Mouse (Mus musculus) bone marrow, adult 2 months (tissue): ENCODE measurements around the gene Mical3. TPM values are rescaled to one million over a fixed set of nuclear protein-coding genes. Genes with fewer than 3 reads are reported as not detected.
A peak's percentile ranks its signal among the peaks of the same experiment; 100 is the strongest.

Source experiments
- H3K27ac ChIP-seq: fragments of 200-500 bp; 2 replicates; pipeline ENCODE4 v1.5.1; 2012; ENCODE audit warnings: low read depth, mild to moderate bottlenecking, control low read depth, inconsistent platforms, low read length; ENCODE audit not compliant: control insufficient read depth, poor library complexity, insufficient read depth
- H3K4me1 ChIP-seq: fragments of 200-500 bp; 2 replicates; pipeline ENCODE4 v1.6.1; 2011; ENCODE audit warnings: low read length; ENCODE audit not compliant: control insufficient read depth, insufficient read depth
- H3K4me3 ChIP-seq: fragments of 200-500 bp; replicated peaks from 2 replicates; pipeline ENCODE3; 2011; ENCODE audit warnings: mild to moderate bottlenecking, low read depth, low read length, control low read depth; ENCODE audit not compliant: control insufficient read depth
- CTCF ChIP-seq: fragments of 200-500 bp; IDR thresholded peaks from 2 replicates; pipeline ENCODE4 v1.5.1; 2011; ENCODE audit warnings: low read length, control low read depth; ENCODE audit not compliant: control insufficient read depth, insufficient read depth
- POLR2A ChIP-seq: fragments of 200-500 bp; IDR thresholded peaks from 2 replicates; pipeline ENCODE4 v1.6.1; 2011; ENCODE audit warnings: low read depth, mild to moderate bottlenecking, control low read depth, low read length, borderline replicate concordance; ENCODE audit not compliant: control insufficient read depth
- whole genome bisulfite sequencing: fragments of 180-500 bp; shearing (Covaris S2); methylation state at CpG from one replicate; pipeline ENCODE4 v1.1.7; 2018; 5-methylcytosine and 5-hydroxymethylcytosine counted together
- polyA plus RNA-seq: library from polyadenylated mRNA; stranded (reverse); fragments of >200 nt; gene quantifications from 2 replicates; pipeline ENCODE4 v1.2.4, GENCODE M21; 2011; ENCODE audit warnings: low replicate concordance; ENCODE audit not compliant: missing spikeins, insufficient read depth, insufficient read length

The Mical3 gene
- polyA plus RNA-seq, 1 experiment = 53.1 TPM

DNA sequence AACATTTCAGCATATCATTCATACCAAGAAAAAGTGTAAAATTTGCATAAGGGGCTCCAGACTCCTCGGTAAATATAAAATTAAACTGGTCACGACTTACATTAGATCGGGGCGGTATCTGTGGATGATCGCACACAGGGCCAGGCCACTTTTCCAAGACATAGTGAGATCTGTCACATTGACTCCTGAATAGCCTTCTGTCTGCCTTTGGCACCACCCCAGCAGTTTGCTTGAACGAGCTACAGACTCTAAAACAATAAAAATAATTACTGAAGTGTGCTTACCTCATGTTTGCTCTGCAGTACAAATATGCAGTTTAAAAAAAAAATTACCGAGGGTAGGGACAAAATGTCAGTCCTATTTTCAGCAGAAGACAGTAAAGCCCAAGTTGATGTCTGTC lies 103.9 kb downstream of the Mical3 start:
- WGBS = 91% methylated on average over 7 of the region's 7 CpGs
- no peak overlapping the region for H3K4me3 ChIP-seq
- TF ChIP-seq CTCF (no peak), POLR2A (no peak)
- H3K27ac ChIP-seq = no peak overlapping the region
- H3K4me1 ChIP-seq = no peaks in the 10 kb centered on the region

DNA sequence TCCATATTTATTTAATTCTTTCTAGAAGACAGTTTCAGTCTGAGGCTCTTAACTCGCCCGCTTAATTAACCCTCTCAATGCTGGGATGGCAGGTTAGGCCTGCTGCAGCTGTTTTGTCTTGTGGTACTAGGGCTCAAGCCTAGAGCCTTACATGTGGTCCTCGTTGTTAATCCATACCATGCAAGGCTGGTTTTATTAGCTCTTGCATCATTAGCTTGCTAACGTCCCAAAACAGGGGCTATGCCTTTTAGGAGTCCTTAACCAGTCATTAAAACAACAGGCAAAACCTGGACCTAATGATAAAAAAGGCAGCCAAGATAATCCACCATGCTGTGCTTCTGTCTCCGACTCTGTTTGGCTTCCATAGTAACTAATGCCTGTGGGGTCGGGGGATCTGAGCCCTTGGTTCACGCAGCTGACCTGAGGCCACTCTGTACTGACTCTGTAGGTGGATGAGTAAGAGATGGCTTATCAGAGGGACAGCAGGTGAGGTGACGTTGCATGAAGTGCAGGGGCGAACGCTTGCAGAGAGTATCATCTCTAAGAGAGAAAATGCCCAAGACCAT lies 104.7 kb downstream of the Mical3 start:
- 90% methylated on average over 10 of the region's 10 CpGs for WGBS
- TF ChIP-seq POLR2A = no peak
- no peak for TF ChIP-seq CTCF
- H3K4me3 ChIP-seq = no peak overlapping the region
- H3K4me1 ChIP-seq = no peaks in the 10 kb centered on the region
- H3K27ac ChIP-seq = no peak overlapping the region

DNA sequence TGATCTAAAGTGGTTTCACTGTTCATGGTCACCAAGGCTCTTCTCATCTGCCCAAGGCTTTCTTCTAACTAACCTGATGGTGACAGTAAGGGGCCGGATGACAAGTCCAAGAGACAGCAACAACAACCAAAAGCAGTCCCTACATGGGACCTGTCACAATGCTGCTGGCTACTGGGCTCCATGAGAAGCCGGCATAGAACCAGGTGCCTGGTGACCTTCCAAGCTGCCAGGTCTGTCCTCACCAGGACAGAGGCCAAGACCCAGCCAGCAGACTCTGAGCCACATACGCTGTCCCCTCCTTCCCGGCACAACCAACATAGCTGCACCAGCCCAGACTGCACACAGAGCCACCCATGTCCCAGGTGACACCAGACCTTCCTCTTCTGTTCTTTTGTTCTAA lies 112.7 kb downstream of the Mical3 start:
- TF ChIP-seq POLR2A (no peak), CTCF (no peak)
- 95% methylated on average over 4 of the region's 4 CpGs for WGBS
- H3K4me3 ChIP-seq = no peak overlapping the region
- H3K27ac ChIP-seq = no peak overlapping the region
- no peaks in the 10 kb centered on the region for H3K4me1 ChIP-seq

DNA sequence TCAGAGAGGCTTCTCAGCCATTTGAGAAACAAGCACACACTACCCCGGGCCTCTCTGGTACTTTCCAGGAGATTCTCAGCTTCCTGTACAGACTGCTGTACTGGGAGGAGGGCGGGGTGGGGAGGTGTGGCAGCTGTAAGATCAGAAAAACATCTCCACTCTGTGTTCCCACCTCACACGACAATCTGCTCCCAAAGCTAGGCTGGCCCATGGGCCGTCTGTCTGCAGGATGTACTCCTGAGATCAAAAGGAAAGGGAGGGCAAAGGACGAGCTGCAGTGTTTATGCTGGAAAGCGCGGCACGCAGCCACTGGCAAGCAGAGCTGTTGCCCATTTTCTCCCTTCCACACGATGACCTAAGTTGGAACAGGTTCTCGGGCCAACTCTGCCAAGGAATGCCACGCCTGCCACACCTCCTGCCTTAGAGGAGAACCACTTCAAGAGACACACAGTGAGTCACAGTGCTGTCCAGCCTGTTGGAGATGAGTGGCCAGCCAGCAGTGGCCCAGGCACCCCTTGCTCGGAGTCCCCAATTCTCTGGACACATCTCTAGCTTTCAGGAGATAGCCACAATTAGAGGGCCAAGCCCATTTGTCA lies 113.3 kb downstream of the Mical3 start:
- H3K27ac ChIP-seq = no peak overlapping the region
- no peaks in the 10 kb centered on the region for H3K4me1 ChIP-seq
- no peak overlapping the region for H3K4me3 ChIP-seq
- TF ChIP-seq POLR2A (no peak), CTCF (no peak)
- WGBS = 76% methylated on average over 12 of the region's 12 CpGs

DNA sequence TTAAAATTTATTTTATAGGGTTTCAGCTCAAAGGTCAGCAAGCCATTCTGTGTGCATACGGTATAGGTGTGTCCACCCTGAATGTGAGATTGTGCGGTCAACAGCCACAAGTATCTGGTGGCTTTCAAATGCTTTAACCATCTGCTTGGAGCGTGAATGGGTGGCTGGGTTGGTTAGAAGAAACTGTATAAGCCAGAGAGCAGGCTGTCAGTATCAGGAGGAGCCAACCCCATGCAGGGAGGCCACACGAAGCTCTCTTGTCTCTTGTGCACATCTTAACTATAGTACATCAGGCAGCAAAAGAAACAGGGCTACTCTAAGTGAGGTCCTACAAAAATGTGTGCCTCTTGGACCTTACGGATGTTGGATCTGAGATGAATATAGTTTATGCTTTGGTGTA lies 114.7 kb downstream of the Mical3 start:
- Histone ChIP-seq H3K27ac (no peak overlapping the region), H3K4me1 (no peaks in the 10 kb centered on the region), H3K4me3 (no peak overlapping the region)
- WGBS = 92% methylated on average over 5 of the region's 5 CpGs
- TF ChIP-seq POLR2A = no peak
- no peak for TF ChIP-seq CTCF

DNA sequence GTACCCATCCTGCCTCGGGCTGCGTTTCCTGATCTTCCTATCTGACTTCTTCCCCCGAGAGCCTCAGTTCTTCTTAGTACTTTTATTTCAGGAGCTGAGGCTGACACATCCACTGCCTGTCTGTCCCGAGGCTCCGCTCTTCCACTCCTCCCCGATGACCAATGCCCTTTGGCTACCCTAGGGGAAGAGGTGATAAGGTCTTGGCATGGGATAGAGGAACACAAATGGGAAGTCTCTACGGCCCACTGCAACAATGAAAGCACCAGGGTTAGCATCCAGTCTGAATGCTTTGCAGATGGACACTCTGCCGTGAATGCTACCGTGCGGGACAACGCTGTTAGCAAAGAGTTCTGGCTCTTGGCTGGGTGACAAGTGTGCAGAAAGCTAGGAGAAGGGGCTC lies 116.5 kb downstream of the Mical3 start:
- 77% methylated on average over 11 of the region's 11 CpGs for WGBS
- TF ChIP-seq POLR2A (no peak), CTCF (no peak)
- Histone ChIP-seq H3K4me1 (no peaks in the 10 kb centered on the region), H3K27ac (no peak overlapping the region), H3K4me3 (no peak overlapping the region)

DNA sequence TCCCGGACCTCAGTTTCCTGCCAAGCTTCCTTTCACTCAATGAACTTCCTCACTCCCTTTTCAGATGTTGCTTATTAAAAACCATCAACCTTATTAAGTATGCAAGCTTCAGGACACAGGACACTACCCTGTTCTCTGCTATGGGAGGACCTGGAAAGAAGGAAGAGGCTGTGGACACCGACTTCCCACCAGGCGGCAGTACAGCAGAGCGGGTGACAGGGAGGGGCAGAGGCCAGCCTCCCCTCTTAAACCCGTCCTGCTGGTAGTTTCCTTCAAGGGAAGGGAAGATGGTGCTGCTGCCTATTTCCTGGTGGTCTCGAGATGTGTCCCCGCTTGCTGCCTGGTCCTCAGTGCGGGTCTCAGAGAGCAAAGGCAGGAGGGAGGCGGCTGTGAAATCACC lies 117.0 kb downstream of the Mical3 start:
- Histone ChIP-seq H3K27ac (no peak overlapping the region), H3K4me1 (no peaks in the 10 kb centered on the region), H3K4me3 (no peak overlapping the region)
- TF ChIP-seq CTCF (peak; percentile 66), POLR2A (no peak)
- WGBS = 12% methylated on average over 9 of the region's 9 CpGs

DNA sequence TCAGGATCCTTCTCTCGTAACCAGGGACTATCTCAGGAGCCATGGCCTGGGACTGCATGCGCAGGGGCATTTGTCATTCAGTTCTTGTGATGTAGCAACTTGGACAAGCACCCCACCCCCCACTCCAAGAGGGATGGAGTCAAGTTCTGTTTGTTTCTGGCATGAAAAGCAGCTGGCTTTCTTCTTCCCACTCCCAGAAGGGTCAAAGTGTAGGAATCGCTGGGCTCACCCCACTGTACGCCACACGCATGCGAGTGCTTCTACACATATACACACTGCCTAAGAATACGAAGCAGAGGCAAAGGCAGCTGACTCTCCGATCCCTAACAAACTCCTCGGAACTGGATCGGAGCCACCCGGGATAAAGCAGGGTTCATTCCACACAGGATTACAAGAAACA lies 119.1 kb downstream of the Mical3 start:
- Histone ChIP-seq H3K4me1 (no peaks in the 10 kb centered on the region), H3K27ac (no peak overlapping the region), H3K4me3 (no peak overlapping the region)
- TF ChIP-seq CTCF (no peak), POLR2A (no peak)
- WGBS = 97% methylated on average over 11 of the region's 11 CpGs

DNA sequence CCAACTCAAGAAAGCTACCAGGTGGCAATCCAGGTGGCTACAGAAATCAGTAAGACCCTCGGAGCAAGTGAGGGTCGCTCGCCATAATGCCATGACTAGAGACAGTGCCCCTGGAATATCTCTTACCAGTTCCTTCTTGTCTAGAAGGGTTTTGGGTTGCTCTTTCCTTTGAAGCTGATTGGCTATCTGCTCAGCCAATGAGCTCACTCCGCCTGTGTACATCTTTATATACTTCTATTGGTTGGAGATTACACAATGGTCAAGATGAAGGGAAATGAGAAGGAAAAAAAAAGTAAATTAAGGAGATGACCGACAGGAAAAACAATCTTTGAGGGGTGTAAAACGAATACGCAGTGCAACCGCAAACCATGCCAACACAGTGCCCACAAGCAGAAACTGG lies 121.1 kb downstream of the Mical3 start:
- WGBS = 88% methylated on average over 8 of the region's 8 CpGs
- Histone ChIP-seq H3K4me3 (no peak overlapping the region), H3K4me1 (no peaks in the 10 kb centered on the region), H3K27ac (no peak overlapping the region)
- TF ChIP-seq POLR2A (no peak), CTCF (no peak)
